Mouse (Mus musculus) testis, postnatal 10 days (tissue): ENCODE results near the gene Anapc7.
A peak's percentile ranks its signal among the peaks of the same experiment; 100 is the strongest.

Source experiments
- DNase-seq: peaks from one replicate; pipeline ENCODE4 v3.0.0; 2021; ENCODE audit warnings: low spot score

The Anapc7 gene

GRCm38 (mm10) chr5:122421271-122422068, at the start of gene Anapc7:
Gene Anapc7, plus strand, starts transcription at chr5:122421693.
- DNase-seq: no peak

DNA sequence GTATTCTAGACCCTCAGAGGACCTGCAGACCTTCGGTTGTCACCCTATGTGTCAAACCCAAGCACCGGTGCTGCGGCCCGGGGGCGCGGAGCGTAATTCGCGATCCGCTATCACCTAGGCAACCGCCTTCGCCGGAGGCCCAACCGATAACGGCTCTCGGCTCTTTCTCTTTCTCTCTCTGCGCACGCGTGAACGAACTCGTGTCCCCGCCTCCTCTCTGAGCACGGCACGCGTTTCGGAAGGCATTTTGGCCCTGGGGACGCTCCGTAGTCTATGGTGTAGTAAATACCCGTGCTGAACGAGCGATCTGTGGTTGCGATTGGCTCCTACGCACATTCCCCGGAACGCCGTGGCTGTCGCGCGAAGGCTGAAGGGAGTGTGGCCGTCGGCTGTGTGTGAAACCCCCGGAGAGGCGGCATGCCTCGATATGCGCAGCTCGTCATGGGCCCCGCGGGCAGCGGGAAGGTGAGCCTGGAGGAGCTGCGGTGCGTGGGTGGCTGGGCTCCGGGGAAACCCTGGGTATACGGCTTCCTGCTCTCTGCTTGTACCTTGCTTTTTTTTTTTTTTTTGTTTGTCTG, 49.2 kb upstream of the Anapc7 start, which contains the start of gene Fam216a:
Gene Fam216a (minus strand): TSS at position 173 of the 578 bp plus-strand sequence.
- DNase-seq: peak; percentile 99

- no peak for DNase-seq
Measured at GRCm38 (mm10) chr5:122372878-122373277, 48.6 kb upstream of the Anapc7 start.

DNA sequence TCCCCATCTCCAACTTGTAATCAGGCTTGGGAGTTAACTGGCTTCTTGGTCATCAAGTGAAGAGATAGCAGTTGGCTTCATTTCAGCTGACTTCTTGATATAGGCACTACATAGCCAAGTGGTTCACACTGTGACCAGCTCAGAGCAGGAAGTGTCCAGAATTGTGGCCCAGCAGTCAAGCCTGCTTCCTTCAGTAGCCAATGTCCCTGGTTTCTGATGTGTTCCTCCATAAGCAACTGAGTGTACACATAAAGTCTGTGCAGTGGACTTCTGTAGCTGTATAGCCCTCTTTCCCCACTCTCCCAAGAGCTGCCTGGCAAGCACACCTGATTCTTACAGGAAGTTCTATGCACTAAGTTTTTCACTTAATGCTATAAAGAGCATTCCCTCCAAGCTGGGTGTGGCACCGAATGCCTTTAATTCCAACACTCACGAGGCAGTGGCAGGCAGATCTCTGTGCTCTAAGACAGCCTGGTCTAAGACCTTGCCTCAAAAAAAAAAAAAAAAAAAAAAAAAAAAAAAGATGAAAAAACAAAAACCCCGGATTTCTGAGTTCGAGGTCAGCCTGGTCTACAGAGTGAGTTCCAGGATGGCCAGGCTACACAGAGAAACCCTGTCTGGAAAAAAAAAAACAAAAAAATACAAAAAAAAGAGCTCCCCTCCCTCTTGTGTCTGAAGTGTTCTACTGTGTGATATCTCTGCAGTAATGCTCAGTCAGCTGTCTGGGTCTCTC, 44.2 kb upstream of the Anapc7 start:
- DNase-seq: no peak

DNA sequence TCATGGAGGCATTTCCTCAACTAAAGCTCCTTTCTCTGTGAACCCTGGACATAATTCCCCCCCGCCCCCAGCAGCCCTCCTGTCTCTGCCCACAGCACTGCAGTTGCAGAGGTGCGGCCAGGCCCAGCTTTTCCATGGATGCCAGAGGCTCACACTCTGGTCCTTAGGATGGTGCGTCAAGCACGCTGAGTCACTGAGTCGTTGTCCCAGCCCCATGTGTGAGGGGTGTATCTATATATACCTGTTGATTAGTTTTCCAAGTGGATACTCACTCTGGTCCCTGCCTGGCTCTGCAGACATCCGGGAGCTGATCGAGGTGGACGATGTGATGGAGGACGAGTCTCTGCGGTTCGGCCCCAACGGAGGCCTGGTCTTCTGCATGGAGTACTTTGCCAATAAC, 43.3 kb upstream of the Anapc7 start:
- no peak for DNase-seq

- DNase-seq: peak; percentile 83
Measured at GRCm38 (mm10) chr5:122379374-122380155, 41.9 kb upstream of the Anapc7 start.

DNA sequence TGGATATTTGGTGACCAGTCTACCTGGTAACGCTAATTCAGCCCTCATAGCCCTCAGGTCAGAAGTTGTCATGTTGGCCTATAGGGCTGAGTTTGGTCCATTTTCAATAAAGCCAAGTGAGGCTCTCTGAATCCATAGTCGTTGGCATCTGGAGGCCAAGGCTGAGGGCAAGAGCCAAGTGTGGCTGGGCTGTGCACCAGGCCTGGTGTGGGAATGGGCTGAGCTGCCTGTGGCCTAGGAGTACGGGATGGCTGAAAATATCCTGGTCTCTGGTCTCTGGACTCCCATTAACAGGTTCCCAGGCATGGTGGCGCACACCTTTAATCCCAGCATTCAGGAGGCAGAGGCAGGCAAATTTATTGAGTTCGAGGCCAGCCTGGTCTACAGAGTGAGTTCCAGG, 31.5 kb upstream of the Anapc7 start:
- DNase-seq: no peak

- DNase-seq: no peak
Measured at GRCm38 (mm10) chr5:122390671-122391070, 30.8 kb upstream of the Anapc7 start.

DNA sequence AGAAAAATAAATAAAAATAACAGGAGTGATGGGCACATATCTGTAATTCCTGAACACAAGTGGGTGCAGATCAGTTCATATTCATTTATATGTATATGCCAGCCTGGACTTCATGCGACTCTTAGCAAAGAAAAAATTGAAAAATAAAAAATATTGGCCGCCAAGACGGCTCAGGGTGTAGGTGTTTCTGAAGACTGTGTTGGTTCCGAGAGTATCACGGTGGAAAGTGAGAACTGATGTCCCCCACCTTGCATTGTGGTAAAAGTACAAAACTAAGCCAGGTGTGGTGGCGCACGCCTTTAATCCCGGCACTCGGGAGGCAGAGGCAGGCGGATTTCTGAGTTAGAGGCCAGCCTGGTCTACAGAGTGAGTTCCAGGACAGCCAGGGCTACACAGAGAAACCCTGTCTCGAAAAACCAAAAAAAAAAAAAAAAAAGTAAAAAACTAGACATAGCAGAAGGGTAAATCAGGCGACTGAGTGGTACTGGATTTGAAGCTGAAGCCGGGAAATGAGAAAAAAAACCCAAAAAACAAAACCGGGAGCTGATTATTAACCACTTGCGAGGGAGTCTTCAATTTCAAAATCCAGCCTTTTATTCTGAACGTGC, 30.2 kb upstream of the Anapc7 start:
- DNase-seq: no peak

DNA sequence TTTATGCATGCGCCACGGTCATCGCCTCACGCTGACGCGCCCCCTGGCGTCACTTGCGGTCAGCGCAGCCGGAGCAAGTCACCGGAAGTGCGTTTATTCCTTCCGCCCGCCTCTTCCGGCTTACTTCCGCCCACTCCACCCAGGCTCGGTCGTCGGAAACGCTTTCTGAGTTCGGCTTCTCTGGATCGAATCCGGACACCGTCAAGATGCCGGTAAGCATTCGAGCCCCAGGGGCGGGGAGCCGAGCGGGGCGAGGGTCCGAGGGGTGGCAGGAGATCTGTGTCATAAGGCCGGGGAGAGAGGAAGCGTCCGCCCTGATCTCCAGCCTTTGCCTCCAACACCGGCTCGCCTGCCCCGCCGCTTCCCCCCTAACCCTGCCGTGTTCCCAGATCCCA, 29.7 kb upstream of the Anapc7 start, which contains the start of gene Arpc3:
Gene Arpc3 (plus strand): TSS at position 93 of the 395 bp plus-strand sequence.
- DNase-seq: peak; percentile 96

DNA sequence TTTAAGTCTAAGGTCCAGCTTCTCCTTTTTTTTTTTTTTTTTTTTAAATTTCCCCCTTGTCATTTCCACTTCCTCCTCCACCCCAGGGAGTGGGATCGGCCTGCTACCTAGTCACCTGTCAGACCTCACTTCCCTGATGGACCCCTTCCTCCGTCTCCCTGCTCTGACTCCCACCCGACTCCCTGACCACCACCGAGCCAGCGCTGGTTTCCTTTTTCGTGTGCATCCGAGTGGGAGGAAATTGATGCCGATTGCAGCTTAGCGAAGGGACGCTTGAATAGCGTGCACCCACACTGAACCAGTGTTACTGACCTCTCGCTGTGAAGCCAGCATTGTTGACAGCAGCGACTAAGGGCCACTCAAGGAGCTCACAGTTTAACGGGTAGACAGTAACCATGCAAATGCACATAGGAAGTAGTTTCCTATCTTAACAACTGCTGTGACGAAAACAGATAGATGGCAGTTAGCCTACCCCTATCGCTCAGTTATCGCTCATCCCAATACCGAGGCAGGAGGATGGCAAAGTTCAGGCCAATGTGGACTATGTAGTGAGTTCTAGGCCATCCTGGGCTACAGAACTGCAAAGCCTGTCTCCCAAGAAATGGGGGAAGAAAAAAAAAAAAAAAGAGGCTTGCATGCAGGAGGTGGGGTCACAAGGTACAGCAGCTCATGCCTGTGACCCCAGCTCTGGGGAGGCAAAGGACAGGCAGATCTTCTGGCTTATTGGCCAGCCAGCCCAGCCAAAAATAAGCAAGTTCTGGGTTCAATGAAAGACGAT, 29.1 kb upstream of the Anapc7 start:
- DNase-seq: peak; percentile 48

DNA sequence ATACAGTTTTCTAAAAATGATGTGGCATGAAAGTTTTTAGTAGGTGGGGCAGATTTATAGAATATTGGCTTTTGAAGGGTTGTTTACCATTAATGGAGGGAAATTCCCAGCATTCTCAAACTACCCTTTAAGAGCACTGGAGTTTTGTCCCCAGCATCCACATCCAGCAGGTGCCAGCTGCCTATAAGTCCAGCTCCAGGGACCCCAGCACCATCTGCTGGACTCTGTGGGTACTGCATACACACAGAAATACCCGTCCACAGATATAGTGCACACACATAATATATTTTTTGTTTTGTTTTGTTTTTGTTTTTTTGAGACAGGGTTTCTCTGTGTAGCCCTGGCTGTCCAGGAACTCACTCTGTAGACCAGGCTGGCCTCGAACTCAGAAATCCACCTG, 27.6 kb upstream of the Anapc7 start:
- DNase-seq: peak; percentile 88

DNA sequence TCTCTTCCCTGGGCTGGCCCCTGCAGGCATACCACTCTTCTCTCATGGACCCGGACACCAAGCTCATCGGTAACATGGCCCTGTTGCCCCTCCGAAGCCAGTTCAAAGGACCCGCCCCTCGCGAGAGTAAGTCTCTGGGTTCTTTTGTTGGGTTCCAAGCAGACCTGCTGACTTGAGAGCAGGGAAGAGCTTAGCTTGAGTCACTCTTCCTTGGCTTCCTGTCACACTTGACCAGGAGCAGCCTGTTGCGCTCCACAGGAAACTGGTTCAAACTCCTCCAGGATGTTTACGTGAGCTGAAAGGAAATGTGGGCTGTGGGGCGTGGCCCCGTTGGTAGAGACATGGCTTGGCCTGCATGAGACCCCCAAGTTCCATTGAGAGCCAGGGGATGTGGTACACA, 24.7 kb upstream of the Anapc7 start:
- DNase-seq: no peak

- DNase-seq: no peak
Measured at GRCm38 (mm10) chr5:122397495-122397894, 24.0 kb upstream of the Anapc7 start.

DNA sequence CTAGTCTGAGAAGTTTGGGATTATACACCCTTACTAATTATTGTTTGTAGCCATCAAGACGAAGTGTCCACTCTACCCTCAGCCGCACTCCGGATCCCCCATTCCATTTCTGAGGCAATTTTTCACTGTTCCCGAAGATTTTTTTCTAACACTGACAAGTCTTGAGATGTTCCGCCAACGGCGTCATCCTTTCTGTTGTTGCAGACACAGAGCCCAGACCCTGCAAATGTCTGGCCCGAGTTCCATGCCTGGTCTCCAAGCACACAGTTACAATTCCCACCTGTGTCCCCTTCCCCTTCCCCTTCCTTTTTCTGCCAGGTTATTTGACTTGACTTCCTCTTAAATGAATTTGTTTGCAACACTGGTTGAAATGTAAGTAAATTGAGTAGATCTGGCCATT, 21.6 kb upstream of the Anapc7 start:
- no peak for DNase-seq

DNA sequence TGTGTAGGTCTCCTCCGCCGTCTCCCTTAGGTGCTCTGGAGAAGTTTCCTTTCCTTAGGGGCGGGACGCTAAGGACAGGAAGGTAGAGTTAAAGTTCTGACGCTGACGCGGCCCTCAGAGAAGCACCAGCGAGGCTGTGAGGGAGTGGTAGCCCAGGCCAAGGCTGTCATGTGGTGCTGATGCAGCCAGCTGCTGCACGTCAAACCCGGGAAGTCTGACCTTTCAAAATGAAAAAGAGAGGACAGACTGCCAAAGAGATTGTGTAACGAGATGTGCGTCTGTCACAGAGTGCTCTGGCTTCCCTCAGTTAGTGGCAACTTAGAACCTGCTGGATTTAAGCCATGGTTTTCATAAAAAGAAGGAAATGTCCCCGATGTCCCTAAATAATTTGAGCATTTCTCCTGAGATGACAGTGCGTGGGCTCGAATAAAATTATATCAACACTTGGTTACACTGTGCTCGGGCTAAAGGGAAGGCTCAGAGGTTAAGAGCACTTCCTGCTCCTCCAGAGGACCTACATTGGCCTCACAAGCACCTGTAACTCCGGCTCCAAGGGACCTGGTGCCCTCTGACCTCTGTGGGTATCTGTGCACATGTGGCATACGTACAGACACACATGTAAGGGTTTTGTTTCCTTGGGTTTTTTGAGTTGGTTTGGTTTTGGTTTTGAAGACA, 20.7 kb upstream of the Anapc7 start:
- no peak for DNase-seq

- DNase-seq: peak; percentile 85
Measured at GRCm38 (mm10) chr5:122401303-122401640, 20.2 kb upstream of the Anapc7 start.

- DNase-seq: no peak
Measured at GRCm38 (mm10) chr5:122402160-122402559, 19.3 kb upstream of the Anapc7 start.

DNA sequence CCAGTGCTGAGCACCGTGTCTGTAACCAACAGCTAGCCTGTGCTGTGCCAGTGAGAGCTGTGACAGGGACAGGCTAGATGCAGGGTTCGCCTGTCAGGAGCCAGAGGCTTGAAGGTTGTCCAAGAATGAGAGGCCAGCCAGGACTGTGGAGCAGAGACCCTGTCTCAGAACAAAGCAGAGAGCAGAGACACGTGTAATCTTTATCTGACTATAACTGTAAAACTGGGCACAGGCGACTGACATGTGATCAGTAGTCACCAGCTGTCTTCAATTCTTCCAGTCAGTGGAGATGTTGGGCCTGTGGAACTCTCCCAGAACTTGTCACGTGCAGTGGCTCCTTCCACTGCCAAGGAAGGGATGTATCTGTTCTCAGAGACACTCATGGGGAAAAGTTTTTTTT, 18.7 kb upstream of the Anapc7 start:
- no peak for DNase-seq

- DNase-seq: no peak
Measured at GRCm38 (mm10) chr5:122403362-122403761, 18.1 kb upstream of the Anapc7 start.
